Mouse (Mus musculus) midbrain, embryonic 10.5 days (tissue): ENCODE results near the gene Zfp37. TPM values are rescaled to one million over a fixed set of nuclear protein-coding genes. Genes with fewer than 3 reads are reported as not detected.

ENCODE experiments used
- DNase-seq: peaks from one replicate; pipeline ENCODE4 v3.0.0-alpha.2; 2017; ENCODE audit warnings: low spot score
- H3K27ac ChIP-seq: fragments of 300-500 bp; sonication (generic); replicated peaks from 2 replicates; pipeline ENCODE4 v1.5.1; 2016; ENCODE audit warnings: mild to moderate bottlenecking
- H3K27me3 ChIP-seq: fragments of 300-500 bp; sonication (generic); 2 replicates; pipeline ENCODE4 v1.6.1; 2016; ENCODE audit warnings: low read depth, mild to moderate bottlenecking; ENCODE audit not compliant: poor library complexity, severe bottlenecking
- H3K36me3 ChIP-seq: fragments of 300-500 bp; sonication (generic); 2 replicates; pipeline ENCODE4 v1.6.1; 2016; ENCODE audit warnings: mild to moderate bottlenecking, moderate library complexity
- H3K4me1 ChIP-seq: fragments of 300-500 bp; sonication (generic); 2 replicates; pipeline ENCODE4 v1.6.1; 2016
- H3K4me3 ChIP-seq: fragments of 300-500 bp; sonication (generic); 2 replicates; pipeline ENCODE4 v1.5.1; 2016; ENCODE audit warnings: mild to moderate bottlenecking, moderate library complexity
- H3K9me3 ChIP-seq: fragments of 300-500 bp; sonication (generic); replicated peaks from 2 replicates; pipeline ENCODE4 v1.6.1; 2016; ENCODE audit warnings: mild to moderate bottlenecking
- WGBS: fragments of 180-500 bp; shearing (Covaris S2); methylation state at CpG from one replicate; pipeline ENCODE4 v1.1.7; 2016; 5-methylcytosine and 5-hydroxymethylcytosine counted together
- polyA plus RNA-seq: library from polyadenylated mRNA; unstranded; fragments of >200 nt; fragmentation: Nextera tagmentation; extraction: Ambion mirVana; gene quantifications from 2 replicates; pipeline ENCODE4 v1.2.1, GENCODE M21; 2016

The Zfp37 gene
- polyA plus RNA-seq, 1 experiment from 2014 or later: 20.3 TPM

GRCm38 (mm10) chr4:62256931-62257330 is 26.1 kb upstream of the Zfp37 start:
- H3K27me3 ChIP-seq: no peaks in the 10 kb centered on the region
- WGBS: 31% methylated on average over 8 of the region's 8 CpGs
- H3K4me1 ChIP-seq: no peaks in the 10 kb centered on the region
- DNase-seq: peak; percentile 28
- H3K9me3 ChIP-seq: no peaks in the 10 kb centered on the region
- H3K27ac ChIP-seq: no peak overlapping the region
- H3K4me3 ChIP-seq: no peak overlapping the region
- no peaks in the 10 kb centered on the region for H3K36me3 ChIP-seq

DNA sequence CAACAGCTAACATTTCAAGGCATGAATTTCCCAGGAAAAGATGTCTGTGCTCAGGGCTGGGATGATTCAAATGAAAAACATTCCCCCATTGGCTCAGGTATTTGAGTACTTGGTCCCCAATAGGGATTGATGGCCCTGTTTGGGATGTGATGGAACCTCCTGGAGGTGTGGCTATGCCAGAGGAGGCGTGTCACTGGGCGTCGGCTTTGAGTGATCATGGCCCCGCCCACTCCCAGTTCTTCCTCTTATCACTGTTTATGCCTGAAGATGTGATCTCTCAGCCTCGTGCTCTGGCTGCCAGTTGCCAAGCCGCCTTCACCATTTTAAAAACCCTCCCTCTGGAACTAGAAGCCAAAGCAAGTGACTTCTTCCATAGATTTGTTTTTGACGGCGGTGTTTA is 23.7 kb upstream of the Zfp37 start:
- 75% methylated on average over 8 of the region's 8 CpGs for WGBS
- no peak overlapping the region for H3K27ac ChIP-seq
- no peaks in the 10 kb centered on the region for H3K9me3 ChIP-seq
- H3K36me3 ChIP-seq: no peaks in the 10 kb centered on the region
- peaks cover 10% of the 10 kb centered on the region for H3K4me1 ChIP-seq
- no peaks in the 10 kb centered on the region for H3K27me3 ChIP-seq
- DNase-seq: peak; percentile 8
- H3K4me3 ChIP-seq: no peak overlapping the region

DNA sequence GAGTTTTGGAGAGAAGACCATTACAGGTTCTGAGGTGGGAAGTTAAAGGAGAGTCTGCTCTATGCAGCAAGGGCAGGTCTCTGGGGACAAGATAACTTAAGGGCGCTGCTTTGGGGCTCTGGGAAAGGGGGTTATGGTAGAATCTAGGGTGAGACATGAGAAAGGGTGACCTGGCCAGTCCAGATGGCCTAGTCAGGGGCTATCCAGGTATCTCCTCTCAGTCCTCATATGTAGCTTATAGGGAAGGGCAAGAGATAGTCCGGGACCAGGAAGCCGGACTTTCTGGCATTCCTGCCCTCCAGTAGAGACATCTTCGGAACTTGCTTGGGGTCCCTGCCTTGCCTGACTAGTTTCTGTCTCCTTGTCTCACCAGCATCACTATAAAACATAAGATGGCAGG is 20.9 kb upstream of the Zfp37 start:
- Histone ChIP-seq H3K4me1 (peaks cover 10% of the 10 kb centered on the region), H3K27me3 (no peaks in the 10 kb centered on the region), H3K4me3 (no peak overlapping the region), H3K36me3 (no peaks in the 10 kb centered on the region), H3K9me3 (no peaks in the 10 kb centered on the region), H3K27ac (no peak overlapping the region)
- WGBS: 92% methylated on average over 4 of the region's 4 CpGs
- no peak for DNase-seq

DNA sequence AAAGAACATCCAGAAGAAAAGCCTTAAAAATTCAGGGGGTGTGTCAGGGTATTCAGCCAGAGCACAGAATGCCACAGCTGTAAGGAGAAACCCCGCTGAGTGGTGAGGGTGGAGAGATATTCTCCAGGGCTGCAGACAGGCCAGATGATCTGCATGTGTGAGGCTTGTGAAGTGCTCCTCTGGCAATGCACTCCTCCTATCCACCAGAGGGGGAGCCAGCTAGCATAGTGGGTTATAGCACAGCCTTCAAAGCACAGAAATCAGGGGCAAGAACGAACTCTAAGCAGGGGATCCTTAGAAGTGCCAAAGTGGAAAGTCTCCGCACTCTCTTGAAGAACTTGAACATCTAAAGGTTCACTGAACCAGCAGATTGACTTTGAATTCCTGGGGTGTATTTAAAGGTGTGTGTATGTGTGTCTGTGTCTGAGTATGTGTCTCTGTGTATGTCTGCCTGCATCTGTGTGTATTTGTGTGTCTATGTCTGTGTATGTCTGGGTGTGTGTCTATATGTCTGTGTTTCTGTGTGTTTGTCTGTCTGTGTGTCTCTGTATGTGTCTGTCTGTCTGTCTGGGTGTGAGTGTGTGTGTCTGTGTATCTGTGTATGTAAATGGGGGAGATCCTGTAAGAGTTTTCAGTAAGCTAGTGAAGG is 20.2 kb upstream of the Zfp37 start:
- DNase-seq: peak; percentile 46
- 54% methylated on average over 3 of the region's 3 CpGs for WGBS

GRCm38 (mm10) chr4:62248328-62248727 is 17.5 kb upstream of the Zfp37 start:
- no peak for DNase-seq
- H3K27ac ChIP-seq: no peak overlapping the region
- no peaks in the 10 kb centered on the region for H3K9me3 ChIP-seq
- H3K4me1 ChIP-seq: peaks cover 10% of the 10 kb centered on the region
- H3K27me3 ChIP-seq: no peaks in the 10 kb centered on the region
- H3K36me3 ChIP-seq: no peaks in the 10 kb centered on the region
- no peak overlapping the region for H3K4me3 ChIP-seq
- WGBS: 42% methylated on average over 4 of the region's 4 CpGs

More for the DNA sequence above, 20.2 kb upstream of the Zfp37 start:
- peaks cover 10% of the 10 kb centered on the region for H3K4me1 ChIP-seq
- no peaks in the 10 kb centered on the region for H3K36me3 ChIP-seq
- H3K4me3 ChIP-seq: no peak overlapping the region
- no peaks in the 10 kb centered on the region for H3K27me3 ChIP-seq
- H3K27ac ChIP-seq: no peak overlapping the region
- no peaks in the 10 kb centered on the region for H3K9me3 ChIP-seq

GRCm38 (mm10) chr4:62240586-62240985 is 9.7 kb upstream of the Zfp37 start:
- H3K4me1 ChIP-seq: no peaks in the 10 kb centered on the region
- no peaks in the 10 kb centered on the region for H3K27me3 ChIP-seq
- no peaks in the 10 kb centered on the region for H3K9me3 ChIP-seq
- H3K4me3 ChIP-seq: no peak overlapping the region
- 63% methylated on average over 6 of the region's 6 CpGs for WGBS
- H3K36me3 ChIP-seq: no peaks in the 10 kb centered on the region
- DNase-seq: no peak
- no peak overlapping the region for H3K27ac ChIP-seq

GRCm38 (mm10) chr4:62230153-62230552 is 694 bp downstream of the Zfp37 start:
- Histone ChIP-seq H3K9me3 (no peaks in the 10 kb centered on the region), H3K27me3 (no peaks in the 10 kb centered on the region), H3K4me1 (no peaks in the 10 kb centered on the region), H3K27ac (no peak overlapping the region), H3K36me3 (no peaks in the 10 kb centered on the region), H3K4me3 (no peak overlapping the region)
- WGBS: 81% methylated on average over 1 of the region's 1 CpGs
- DNase-seq: no peak

- WGBS: 90% methylated on average over 7 of the region's 7 CpGs
- Histone ChIP-seq H3K4me1 (no peaks in the 10 kb centered on the region), H3K9me3 (no peaks in the 10 kb centered on the region), H3K36me3 (no peaks in the 10 kb centered on the region), H3K27me3 (no peaks in the 10 kb centered on the region), H3K27ac (no peak overlapping the region), H3K4me3 (no peak overlapping the region)
- DNase-seq: no peak
Observed at GRCm38 (mm10) chr4:62229448-62229847, 1.4 kb downstream of the Zfp37 start.

DNA sequence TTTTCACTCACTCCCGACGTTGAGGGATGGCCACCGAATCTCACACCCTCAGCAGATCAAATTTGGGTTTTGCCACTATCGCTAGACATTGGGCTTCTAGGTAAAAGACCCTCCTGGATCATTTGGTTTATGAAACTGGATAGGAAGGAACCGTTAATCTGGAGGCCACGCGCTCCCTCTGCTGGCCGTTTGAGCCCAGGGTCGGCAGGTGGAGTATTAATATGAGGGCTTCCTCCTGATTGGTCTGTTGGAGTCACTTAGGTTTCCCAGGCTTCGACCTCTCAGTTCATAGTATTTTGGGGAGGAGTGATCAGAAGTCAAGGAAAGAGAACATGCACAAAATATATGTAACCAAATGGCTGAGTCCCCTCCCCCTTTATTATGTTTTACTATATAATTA is 2.5 kb downstream of the Zfp37 start:
- Histone ChIP-seq H3K9me3 (no peaks in the 10 kb centered on the region), H3K27ac (no peak overlapping the region), H3K27me3 (no peaks in the 10 kb centered on the region), H3K4me3 (no peak overlapping the region), H3K36me3 (no peaks in the 10 kb centered on the region), H3K4me1 (no peaks in the 10 kb centered on the region)
- 49% methylated on average over 10 of the region's 10 CpGs for WGBS
- DNase-seq: peak; percentile 41

DNA sequence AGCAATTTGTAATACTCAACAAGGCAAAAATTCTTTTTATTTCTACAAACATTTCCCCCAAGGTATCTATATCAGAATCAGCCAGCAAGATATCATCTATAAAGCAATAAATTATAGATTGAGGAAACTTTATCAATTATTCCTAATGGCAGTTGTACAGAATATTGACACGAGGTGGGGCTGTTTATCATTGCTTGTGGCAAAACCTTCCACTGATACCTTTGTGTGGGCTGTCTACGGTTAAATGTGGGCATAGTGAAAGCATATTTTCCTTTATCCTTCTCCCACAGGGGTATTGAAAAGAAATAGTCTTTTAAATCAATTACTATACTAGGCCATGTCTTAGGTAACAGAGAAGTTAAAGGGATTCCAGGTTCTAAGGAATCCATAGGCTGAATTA is 17.4 kb downstream of the Zfp37 start:
- Histone ChIP-seq H3K27me3 (no peaks in the 10 kb centered on the region), H3K4me3 (no peak overlapping the region)

DNA sequence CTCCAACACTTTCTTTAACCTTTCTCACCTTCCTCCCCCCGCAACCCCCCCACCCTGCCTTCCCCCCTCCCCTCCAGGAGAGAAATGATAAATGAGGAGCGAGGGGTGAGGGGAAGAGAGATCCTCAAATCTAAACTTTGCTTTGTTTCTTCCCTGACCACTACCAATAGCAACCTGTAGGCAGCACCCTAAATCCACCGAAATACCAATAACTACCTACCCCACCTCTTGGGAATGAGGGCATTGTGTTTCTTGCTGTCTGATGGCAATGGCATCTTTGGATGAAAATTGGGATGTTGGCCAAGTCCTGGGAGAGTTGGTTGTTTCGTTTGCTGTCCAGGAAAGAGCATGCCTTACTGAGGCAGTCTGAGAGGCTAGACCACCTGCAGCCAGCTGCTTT is 20.8 kb downstream of the Zfp37 start:
- no peaks in the 10 kb centered on the region for H3K27me3 ChIP-seq
- no peaks in the 10 kb centered on the region for H3K9me3 ChIP-seq
- H3K36me3 ChIP-seq: peaks cover 8% of the 10 kb centered on the region
- H3K4me3 ChIP-seq: no peak overlapping the region
- H3K27ac ChIP-seq: no peak overlapping the region
- H3K4me1 ChIP-seq: peaks cover 24% of the 10 kb centered on the region
- no peak for DNase-seq
- 35% methylated on average over 4 of the region's 4 CpGs for WGBS

More for the DNA sequence above, 17.4 kb downstream of the Zfp37 start:
- Histone ChIP-seq H3K4me1 (peaks cover 15% of the 10 kb centered on the region), H3K9me3 (0 out of 2 replicates have a peak, but pooled peaks cover 3% of the 10 kb centered on the region), H3K36me3 (no peaks in the 10 kb centered on the region), H3K27ac (no peak overlapping the region)
- no peak for DNase-seq
- 91% methylated on average over 2 of the region's 2 CpGs for WGBS

- Histone ChIP-seq H3K36me3 (peaks cover 20% of the 10 kb centered on the region), H3K9me3 (no peaks in the 10 kb centered on the region), H3K4me3 (peak overlapping the region; percentile 71), H3K27ac (peak overlapping the region; percentile 96), H3K27me3 (no peaks in the 10 kb centered on the region), H3K4me1 (peaks cover 24% of the 10 kb centered on the region)
- no peak for DNase-seq
- WGBS: 4% methylated on average over 19 of the region's 19 CpGs
Observed at GRCm38 (mm10) chr4:62208696-62209380, 22.0 kb downstream of the Zfp37 start.

GRCm38 (mm10) chr4:62207851-62208695 is 22.8 kb downstream of the Zfp37 start:
- peak overlapping the region; percentile 71 for H3K4me3 ChIP-seq
- WGBS: under 1% methylated on average over 45 of the region's 45 CpGs
- peak; percentile 92 for DNase-seq
- no peaks in the 10 kb centered on the region for H3K27me3 ChIP-seq
- H3K36me3 ChIP-seq: peaks cover 28% of the 10 kb centered on the region
- H3K4me1 ChIP-seq: peaks cover 24% of the 10 kb centered on the region
- peak overlapping the region; percentile 96 for H3K27ac ChIP-seq
- no peaks in the 10 kb centered on the region for H3K9me3 ChIP-seq
